Mouse (Mus musculus): ENCODE data around the gene Nfkbib. TPM values are rescaled to one million over a fixed set of nuclear protein-coding genes. Genes with fewer than 3 reads are reported as not detected.

Nfkbib gene
- total and polyA plus RNA-seq, 3 experiments = 30.5 to 101 (median 59.3) TPM

GRCm38 (mm10) chr7:28792391-28793185 is 25.3 kb upstream of the Nfkbib start:
- H3K4me1 ChIP-seq (ENCODE audit: control insufficient read depth in 1 of 2, insufficient read depth in 2 of 2) = peaks cover 37 to 68% of the 10 kb centered on the region in 2 experiments
- in situ Hi-C loops (cut with MboI; ENCODE audit: low pct_ligation_motif_present, low pct_unique_long_range_greater_than_20kb, low sequenced_read_pairs) (loop anchor here (25.0 kb wide), 1 partner anchor 245 kb away; no protein-coding TSS in a partner anchor), dilution Hi-C loops (cut with MboI; ENCODE audit: extremely low pct_ligation_motif_present, extremely low pct_unique_long_range_greater_than_20kb, low sequenced_read_pairs) (no loop called here)
- no peaks in the 10 kb centered on the region for H3K9me3 ChIP-seq (replicated peaks; ENCODE audit: low read length)
- no peaks in the 10 kb centered on the region for H3K27me3 ChIP-seq (replicated peaks)
- H3K36me3 ChIP-seq (replicated peaks in 1 of 2; ENCODE audit: control insufficient read depth in 1 of 2, insufficient read depth in 1 of 2, low read length in 1 of 2) = peaks cover 2 to 5% of the 10 kb centered on the region in 2 experiments
- H3K27ac ChIP-seq (ENCODE audit: insufficient read depth, low read depth) = peak overlapping the region; percentile 92
- TF ChIP-seq ZNF384 (IDR thresholded peaks at IDR 0.05; ENCODE audit: low read depth, low read length) (peak; percentile 91), KAT2A (IDR thresholded peaks at IDR 0.05; ENCODE audit: insufficient replicate concordance, low read length) (no peak), BHLHE40 (IDR thresholded peaks at IDR 0.05; ENCODE audit: low read depth, low read length) (peak; percentile 46; the same call in 1 of the 2 replicates), CTCF (conservative IDR thresholded peaks at IDR 0.05 in 1 of 2, IDR thresholded peaks at IDR 0.05 in 1 of 2; ENCODE audit: low read depth in 2 of 2, low read length in 2 of 2) (peak in 1 of 2 experiments; percentile 72; a peak in 2 of 4 replicates), SMC3 (IDR thresholded peaks at IDR 0.05; ENCODE audit: low read depth, low read length) (peak; percentile 66), ZKSCAN1 (IDR thresholded peaks at IDR 0.05; ENCODE audit: borderline replicate concordance, low read depth, low read length) (no peak), RAD21 (IDR thresholded peaks at IDR 0.05; ENCODE audit: low read depth, low read length) (peak; percentile 68), GABPA (IDR thresholded peaks at IDR 0.05; ENCODE audit: insufficient replicate concordance, low read depth, low read length) (no peak), ELF1 (IDR thresholded peaks at IDR 0.05; ENCODE audit: low read depth, low read length) (0 out of 2 replicates have a peak, but pooled peaks have one; percentile 11), MXI1 (IDR thresholded peaks at IDR 0.05; ENCODE audit: low read depth, low read length) (peak; percentile 32; the same call in 1 of the 2 replicates), POLR2A (IDR thresholded peaks at IDR 0.05; ENCODE audit: low read depth, low read length) (peak; percentile 36), HCFC1 (IDR thresholded peaks at IDR 0.05; ENCODE audit: low read depth, low read length) (peak; percentile 25; the same call in 1 of the 2 replicates), CHD1 (IDR thresholded peaks at IDR 0.05; ENCODE audit: low read depth, low read length) (no peak), ZC3H11A (IDR thresholded peaks at IDR 0.05; ENCODE audit: low read depth, low read length) (peak; percentile 3; the same call in 1 of the 2 replicates), MAX (IDR thresholded peaks at IDR 0.05; ENCODE audit: low read length) (no peak), TBP (conservative IDR thresholded peaks at IDR 0.05; ENCODE audit: low read depth, low read length) (no peak), USF2 (conservative IDR thresholded peaks at IDR 0.05; ENCODE audit: low read depth, low read length) (no peak), PAX5 (IDR thresholded peaks at IDR 0.05; ENCODE audit: low read length) (no peak), ETS1 (conservative IDR thresholded peaks at IDR 0.05; ENCODE audit: low read depth, low read length) (no peak), EP300 (IDR thresholded peaks at IDR 0.05; ENCODE audit: low read length) (no peak), TCF12 (IDR thresholded peaks at IDR 0.05; ENCODE audit: low read depth, low read length) (peak; percentile 40; the same call in 1 of the 2 replicates), JUND (conservative IDR thresholded peaks at IDR 0.05; ENCODE audit: low read depth, low read length) (no peak), ZMIZ1 (IDR thresholded peaks at IDR 0.05; ENCODE audit: low read depth, low read length) (no peak), NELFE (IDR thresholded peaks at IDR 0.05; ENCODE audit: low read depth, low read length) (peak; percentile 22; the same call in 1 of the 2 replicates), NRF1 (IDR thresholded peaks at IDR 0.05; ENCODE audit: low read depth, low read length) (0 out of 2 replicates have a peak, but pooled peaks have one; percentile 16), MYC (IDR thresholded peaks at IDR 0.05; ENCODE audit: low read depth, low read length) (peak; percentile 45; the same call in 1 of the 2 replicates), IRF4 (IDR thresholded peaks at IDR 0.05; ENCODE audit: low read depth, low read length) (0 out of 2 replicates have a peak, but pooled peaks have one; percentile 4)
- H3K9ac ChIP-seq (ENCODE audit: insufficient read depth, low read depth) = peak overlapping the region; percentile 37
- peaks cover 9% of the 10 kb centered on the region for H3K79me2 ChIP-seq (replicated peaks; ENCODE audit: control insufficient read depth, extremely low read depth, insufficient read depth, poor library complexity, severe bottlenecking)
- DNase-seq (ENCODE audit: extremely low read depth) = no peak
- peak overlapping the region; percentile 4 to 42 (median 21) for H3K4me3 ChIP-seq (replicated peaks in 1 of 3; ENCODE audit: low read depth in 2 of 3, low read length in 2 of 3, poor library complexity in 1 of 3)
- H3K4me2 ChIP-seq (ENCODE audit: insufficient read depth, low read depth, poor library complexity, severe bottlenecking) = peak overlapping the region; percentile 18
